Mouse (Mus musculus) G1E-ER4 (cell line): ENCODE measurements around the gene Fam71a. TPM values are rescaled to one million over a fixed set of nuclear protein-coding genes. Genes with fewer than 3 reads are reported as not detected.

Experiments
- GATA1 ChIP-seq: IDR thresholded peaks from one replicate; pipeline ENCODE4 v1.8.0; 2012; ENCODE audit warnings: low read length, inconsistent platforms
- polyA plus RNA-seq: library from polyadenylated mRNA; stranded (reverse); fragments of >175 nt; gene quantifications from 2 replicates; pipeline ENCODE4 v1.2.3, GENCODE M21; 2012

Gene Fam71a
- polyA plus RNA-seq = not detected in 2 replicates

DNA sequence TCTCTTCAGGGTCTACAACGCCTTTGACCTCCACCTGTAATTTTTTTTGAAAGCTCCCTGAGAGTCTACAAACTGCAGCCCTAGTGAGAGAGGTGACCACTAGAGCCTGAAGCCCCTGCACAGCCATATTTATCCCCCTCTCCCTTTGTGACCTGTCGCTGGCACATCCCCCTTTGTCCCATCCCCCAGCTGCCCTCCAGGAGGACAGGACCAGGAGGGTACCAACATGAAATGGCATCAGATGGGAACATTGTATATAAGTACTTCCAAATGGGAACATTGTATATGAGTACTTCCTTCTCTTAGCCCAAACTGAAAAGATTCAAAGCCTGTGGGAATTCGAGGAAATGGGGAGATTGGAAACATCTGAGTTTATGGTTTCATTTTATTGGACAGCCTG, at the start of gene Fam71a:
Gene Fam71a, minus strand, starts transcription at position 101 of the 400 bp plus-strand sequence.
- no peak for TF ChIP-seq GATA1

DNA sequence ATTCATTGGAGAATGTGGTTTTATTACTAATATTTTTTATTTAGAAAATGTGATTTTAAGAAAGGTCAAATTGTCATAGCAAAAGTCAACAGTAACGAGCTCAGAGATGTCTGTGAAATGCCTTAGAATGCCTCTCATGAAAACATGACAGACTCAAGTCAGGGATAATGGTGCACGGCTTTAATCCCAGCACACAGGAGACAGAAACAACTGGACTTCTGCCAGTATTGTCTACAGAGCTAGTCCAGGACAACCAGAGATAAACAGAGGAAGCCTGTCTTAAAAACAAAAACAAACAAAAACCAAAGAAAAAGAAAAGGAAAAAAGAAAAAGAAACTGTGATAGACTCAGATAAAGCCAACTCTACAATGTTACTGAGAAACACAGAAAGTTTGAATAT, 46.5 kb upstream of the Fam71a start:
- TF ChIP-seq GATA1 = no peak

DNA sequence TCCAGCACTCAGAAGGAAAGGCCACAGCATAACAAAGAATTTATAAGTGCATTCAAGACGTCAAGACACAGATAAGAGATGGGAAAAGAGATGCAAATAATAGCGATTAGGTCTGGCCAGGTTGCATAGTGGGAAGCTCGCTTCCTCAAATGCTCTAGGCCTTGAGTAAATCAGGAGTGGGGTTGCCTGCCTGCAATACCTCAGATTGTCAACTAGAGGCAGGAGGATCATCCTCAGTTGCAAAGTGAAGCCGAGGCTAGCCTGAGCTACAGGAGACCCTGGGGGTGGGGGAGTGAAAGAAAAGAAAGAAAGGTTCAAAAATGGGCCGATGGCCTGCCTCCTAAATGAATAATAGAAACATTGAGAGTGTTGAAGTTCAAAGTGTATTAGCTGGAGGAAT, 41.2 kb upstream of the Fam71a start:
- TF ChIP-seq GATA1 = no peak

DNA sequence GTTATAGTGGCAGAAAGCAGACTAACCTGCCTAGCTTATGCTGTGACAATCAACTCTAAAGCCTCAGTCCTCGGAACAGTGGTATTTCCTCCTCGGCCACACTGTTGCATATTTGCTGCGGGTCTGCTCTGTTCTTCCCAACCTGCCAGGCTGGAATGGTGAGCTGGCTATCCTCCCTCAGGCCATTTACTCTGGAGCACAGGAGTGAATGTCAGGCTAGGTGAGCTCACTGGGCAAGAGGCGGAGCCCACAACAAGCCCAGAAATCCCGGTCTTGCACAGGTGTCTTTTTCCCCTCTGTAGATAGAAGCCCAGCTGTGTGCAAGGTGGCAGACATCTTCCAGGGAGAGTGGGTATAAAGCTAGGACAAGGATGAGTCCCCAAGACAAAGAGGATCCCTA, 40.3 kb upstream of the Fam71a start:
- no peak for TF ChIP-seq GATA1

DNA sequence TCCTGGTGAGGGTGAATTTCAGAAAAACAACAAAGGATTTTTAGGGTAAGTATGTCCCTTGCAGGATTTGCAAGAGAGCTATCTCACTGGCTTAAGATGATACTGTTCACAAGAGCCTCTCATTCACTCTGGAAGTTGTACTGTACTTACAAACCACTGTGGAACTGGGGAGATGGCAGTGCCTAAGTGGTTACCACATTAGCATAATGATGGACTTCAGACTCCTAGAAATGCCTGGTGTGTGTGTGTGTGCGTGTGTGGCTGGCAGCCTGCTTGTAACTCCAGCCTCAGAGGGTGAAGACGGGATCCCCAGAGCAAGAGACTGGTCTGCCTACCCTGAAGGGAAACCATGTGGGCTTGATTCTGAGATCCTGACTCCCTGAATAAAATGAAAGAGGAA, 38.9 kb upstream of the Fam71a start:
- TF ChIP-seq GATA1 = no peak

DNA sequence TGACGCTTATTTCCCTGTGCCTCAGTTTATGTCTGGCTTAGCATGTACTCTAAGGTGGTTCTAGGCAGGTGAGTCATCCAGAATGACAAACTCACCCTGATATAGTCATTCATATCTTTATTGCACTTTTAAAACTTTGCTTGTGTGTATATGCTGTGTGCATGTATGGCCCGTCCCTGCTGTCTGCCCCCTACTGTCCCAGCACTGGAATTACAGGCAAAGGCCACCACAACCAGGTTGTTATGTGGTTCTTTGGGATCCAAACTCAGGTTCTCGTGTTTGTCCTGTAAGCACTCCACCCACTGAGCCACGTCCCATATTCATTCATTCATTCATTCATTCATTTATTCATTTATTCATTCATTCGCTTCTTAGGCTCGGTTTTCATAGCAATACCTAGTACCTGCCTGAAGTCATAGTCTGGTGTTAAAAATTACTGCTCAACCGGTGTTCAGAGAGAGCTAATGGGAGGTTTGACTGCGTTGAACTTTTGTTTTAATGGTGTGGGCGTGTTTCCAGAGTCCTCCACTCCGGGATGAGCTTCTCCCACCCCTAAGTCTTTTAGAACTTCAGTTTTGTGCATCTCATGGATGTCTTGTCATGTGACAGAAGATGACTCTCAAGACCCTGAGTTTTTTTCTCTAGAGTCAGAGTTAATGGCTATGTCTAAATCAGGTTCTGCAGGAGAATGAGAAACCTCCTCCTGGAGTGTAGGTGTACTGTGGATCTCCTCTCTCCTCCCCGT, 37.8 kb upstream of the Fam71a start:
- no peak for TF ChIP-seq GATA1

DNA sequence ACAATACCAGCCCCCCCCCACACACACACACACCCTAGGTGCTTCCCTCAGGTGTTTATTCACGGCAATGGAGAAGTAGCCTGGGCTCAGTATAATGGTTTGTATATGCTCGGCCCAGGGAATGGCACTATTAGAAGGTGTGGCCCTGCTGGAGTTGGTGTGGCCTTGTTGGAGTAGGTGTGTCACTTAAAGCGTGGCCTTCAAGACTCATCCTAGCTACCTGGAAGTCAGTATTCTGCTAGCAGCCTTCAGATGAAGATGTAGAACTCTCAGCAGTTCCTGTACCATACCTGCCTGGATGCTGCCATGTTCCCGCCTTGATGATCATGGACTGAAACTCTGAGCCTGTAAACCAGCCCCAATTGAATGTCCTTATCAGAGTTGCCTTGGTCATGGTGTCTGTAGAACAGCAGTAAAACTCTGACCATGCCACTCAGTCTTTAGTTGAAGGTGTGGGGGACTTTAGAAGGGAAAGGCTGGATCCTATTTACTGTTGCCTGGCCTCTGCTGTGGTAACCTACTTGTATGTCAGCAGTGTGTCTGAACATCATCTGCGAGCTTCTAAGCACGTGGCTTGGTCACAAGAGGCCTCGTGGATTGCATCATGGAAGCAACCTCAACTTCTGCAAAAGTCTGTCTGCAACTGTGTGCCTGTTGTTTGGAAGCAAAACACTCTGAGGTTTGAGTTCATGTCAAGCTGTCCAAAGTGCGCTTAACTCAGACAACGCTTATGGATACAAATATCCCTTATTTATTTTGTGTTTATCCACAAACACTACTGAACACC, 36.4 kb upstream of the Fam71a start:
- TF ChIP-seq GATA1 = no peak

DNA sequence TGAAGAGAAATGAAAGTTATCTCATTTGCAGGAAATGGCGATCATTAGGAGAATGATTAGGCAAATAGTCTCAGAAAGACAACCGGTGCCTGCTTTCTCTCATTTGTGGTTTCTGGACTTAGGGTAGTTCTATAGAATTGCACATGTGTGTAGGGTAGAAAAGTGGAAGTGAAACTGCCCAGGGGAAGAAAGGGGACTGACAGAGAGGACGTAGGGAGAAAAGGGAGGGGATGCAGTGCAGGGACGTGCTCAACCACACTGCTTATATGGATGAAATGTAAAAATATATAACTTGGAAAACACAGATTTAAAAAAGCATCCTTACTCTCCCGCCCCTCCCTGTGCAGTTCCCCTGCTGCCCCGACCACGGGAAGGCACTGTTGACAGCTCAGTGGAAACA, 33.3 kb upstream of the Fam71a start:
- no peak for TF ChIP-seq GATA1

DNA sequence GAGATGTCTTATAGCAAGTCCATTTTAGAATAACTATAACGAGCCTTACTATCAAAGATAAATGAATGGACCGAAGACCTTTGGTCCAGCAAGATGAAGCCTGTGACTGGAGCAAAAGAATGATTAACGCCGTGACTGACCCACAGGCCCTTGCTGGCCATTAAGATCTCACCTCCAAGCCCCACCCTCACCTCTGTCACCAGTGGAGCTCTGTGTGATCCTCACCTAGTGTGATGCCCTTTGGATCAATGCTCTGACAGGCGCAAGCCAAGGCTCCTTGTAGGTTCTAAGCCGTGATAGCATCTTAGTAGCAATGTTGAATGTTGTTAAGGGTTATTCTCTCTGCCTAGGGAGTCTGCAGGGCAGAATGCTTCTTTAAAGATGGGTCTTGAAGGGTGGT, 31.4 kb upstream of the Fam71a start:
- no peak for TF ChIP-seq GATA1

DNA sequence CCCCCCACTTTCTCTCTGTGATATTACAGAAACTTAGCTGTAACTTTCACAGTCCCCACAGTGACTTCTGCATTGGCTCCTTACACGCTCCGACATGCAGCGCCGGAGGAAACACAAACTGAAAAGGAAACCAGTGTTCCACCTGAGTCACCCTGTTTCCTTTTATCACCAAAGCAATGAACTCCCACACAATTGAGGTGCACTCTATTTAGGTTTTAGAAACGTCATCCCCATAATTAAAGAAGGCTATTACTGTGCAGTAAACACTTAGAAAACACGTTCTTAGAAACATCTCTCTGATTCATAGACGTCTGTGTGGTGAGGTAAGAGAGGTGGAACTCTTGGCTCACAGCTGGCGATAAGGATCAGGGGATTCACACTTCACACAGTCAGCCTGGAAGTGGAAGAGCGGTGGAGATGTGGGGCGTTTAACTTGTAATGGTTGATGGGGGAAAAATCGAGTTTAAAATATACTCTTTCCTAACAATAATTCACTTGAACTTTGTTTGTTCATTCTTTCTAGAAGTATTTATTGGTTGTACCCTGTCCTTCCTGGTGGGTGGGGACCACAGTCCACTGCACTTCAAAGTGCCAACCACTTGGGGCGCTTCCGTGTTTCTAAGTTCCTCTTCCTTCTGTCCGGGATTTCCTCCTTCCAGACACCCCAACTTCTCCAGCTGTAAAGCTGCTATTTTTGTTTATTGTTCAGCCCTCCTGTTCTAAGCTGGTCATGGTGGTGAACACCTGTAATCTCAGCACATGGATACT, 29.2 kb upstream of the Fam71a start:
- TF ChIP-seq GATA1 = no peak

DNA sequence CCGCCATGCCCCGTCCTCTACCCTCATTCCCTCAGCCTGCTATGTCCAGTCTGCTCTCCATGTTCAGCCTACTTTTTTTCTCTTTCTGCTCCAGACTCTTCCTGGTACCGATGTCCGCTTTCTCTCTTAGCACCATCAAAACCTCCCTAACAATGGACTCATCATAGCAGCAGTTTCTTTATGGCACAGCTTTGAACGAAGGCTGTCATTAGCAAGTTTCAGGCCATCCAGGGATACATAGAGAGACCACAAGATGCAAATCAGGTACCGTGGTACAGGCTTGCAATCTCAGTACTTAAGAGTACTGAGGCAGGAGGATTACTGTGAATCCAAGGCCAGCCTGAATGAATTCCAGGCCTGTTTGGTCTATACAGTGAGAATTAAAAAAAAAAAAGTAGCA, 28.1 kb upstream of the Fam71a start:
- no peak for TF ChIP-seq GATA1

DNA sequence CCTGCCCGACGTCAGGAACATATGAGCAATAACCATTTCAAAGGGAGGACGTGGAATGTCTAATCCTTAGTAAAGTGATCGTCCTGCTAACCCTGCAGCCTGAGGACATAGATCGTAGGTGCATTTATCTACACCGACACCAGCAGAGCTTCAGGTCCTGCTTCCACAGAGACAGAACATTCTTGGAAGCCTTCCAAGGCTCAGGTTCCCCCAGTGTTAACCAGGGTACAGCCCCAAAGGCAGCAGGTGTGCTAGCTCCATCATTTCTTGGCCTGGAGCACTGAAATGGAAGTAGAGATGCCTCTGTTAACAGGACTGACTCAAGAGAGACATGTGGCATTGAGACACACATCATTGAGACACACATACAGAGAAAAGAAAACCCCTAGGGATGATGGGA, 27.6 kb upstream of the Fam71a start:
- no peak for TF ChIP-seq GATA1

DNA sequence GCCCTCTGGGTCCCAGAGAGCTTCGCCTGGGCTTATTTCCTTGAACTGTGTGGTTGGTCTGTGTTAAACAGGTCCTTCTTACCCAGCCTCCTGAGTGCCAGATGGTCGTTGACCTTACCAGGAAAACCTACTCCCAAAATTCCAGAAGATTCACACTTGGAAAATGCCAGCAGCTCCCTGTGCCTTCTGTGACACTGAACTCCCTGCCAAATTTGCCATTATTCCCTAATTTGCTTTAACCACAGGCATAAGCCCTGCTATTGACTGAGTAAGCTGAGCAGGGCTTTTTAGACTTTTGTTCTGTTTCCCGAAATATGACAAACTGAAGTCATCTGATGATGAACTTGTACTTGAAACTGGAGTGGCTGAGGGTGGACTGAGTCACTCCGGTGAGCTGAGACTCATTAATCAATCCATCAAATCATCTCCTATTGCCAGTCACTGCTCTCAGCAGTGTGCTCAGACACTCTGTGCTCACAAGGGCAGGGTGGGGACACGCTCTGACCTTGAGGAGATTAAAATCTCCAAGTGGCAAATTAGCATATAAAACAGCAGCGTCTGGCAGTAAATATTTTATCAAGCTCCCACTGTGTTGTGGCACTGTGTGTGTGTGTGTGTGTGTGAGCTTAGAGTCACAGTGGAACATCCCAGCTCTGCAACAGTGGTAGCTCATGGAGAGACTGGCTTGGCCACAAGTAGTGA, 25.2 kb upstream of the Fam71a start:
- no peak for TF ChIP-seq GATA1

DNA sequence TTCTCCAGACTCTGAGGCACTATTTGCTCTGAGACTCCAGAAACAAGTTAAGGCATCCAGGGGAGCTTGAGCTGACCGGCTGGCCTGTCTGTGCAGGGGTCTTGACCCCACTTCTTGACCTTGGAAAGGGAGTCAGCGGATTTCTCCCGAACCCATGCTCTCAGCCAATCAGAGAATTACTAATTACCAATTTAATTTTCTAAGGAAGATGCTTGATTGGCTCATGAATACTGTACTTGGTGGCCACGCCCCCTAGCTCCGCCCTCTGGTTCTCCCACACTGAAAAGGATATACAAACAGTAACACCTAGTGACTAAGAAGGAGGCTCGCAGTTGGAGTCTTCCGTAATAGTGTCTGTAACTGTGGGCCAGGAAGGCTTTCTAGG, 21.8 kb upstream of the Fam71a start:
- TF ChIP-seq GATA1 = no peak

DNA sequence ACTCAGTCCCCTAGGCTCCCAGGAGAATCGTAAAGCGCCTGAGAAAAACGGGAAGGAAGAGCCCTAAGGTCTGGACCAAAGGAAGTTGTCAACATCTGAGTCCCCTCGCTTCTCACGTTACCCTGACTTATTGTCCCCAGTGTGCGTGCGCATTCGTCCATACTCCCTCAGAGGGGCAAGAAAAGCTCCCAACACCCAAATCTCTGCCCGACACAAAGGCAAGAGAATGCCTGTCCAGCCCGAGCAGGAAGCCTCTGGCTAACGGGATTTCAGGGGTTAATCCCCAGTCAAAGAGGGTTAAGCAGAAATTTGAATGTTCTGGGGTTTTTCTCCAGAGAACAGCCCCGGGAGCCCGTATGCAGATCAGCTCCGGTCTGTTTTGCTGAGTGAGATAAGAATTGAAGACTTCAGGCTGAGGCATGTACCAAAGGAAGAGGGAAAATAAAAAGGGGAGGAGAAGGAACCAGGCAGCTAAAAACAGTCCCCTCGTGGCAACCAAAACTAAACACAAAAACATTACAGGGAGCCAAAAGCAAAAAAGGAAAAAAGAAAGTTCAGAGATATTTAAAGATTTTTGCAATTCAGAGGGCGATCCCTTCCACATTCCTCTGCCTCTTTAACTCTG, 21.3 kb upstream of the Fam71a start:
- no peak for TF ChIP-seq GATA1

DNA sequence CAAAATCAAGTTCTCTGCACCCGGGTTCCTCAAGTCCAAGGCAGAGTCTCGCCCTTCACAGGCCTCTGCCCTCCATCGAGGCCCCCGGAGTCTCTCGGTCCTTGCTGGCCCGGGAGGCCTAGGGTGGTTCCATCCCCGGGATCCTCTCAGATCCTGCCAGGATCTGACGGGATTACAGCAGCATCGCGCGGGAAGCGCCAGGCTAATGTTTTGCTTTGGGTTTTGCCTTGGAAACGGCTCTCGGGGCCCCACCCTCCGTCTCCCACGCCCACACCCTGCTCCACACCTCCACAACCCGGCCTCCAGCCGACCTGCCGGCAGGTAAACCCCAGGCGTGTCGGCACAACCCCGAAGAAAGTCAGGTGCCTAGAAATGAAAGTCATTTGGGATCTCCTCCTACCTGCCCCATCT, 20.2 kb upstream of the Fam71a start:
- TF ChIP-seq GATA1 = no peak
